Mouse (Mus musculus): ENCODE results near the gene Pdik1l. TPM values are rescaled to one million over a fixed set of nuclear protein-coding genes. Genes with fewer than 3 reads are reported as not detected.

Pdik1l gene
- polyA plus RNA-seq, 1 experiment from 2014 or later, result 32.5 TPM

DNA sequence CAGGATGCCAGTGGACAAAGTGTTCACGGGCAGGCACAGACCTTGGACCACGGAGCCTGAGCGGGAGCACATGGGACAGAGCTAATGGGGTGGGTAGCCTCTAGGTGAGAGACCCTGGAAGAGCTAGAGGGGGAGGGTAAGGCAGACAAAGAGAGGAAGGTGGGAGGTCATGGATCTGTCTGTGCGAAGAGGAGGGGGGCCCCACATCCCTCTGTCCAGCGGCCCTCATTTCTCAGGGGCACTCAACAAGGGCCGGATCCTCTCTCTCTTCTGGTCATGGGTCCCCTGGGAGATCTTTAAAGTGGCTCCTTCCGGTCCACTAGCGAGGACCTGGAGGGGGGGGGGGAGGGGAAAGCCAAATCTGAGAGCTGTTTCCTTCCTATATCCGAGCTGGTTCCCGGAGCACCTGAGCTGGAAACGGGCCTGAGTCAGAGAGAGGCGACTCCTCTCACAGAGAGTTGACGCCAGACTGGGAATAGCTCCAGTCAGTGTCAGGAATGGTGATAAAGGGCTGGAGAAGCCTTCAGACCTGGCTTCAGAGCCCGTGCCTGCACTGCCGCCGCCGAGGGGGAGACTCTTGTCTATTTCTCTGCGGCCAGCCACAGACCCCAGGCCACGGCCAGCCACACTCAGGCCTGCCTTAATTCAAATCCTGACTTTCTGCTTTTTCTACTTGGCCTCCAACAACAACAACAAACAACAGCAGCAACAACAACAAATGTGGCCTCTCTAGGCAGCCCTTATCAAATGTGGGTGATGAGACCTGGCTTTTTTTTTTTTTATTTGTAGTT, 31.1 kb downstream of the Pdik1l start:
- Histone ChIP-seq H3K36me3 (ENCODE audit: control insufficient read depth, insufficient read depth, low read length) (no peaks in the 10 kb centered on the region), H3K27ac (ENCODE audit: low read depth, low read length) (no peak overlapping the region), H3K4me2 (ENCODE audit: low read length) (no peak overlapping the region), H3K9me3 (ENCODE audit: control insufficient read depth, low read length) (no peaks in the 10 kb centered on the region), H3K4me1 (ENCODE audit: control insufficient read depth, insufficient read depth, low read depth, low read length) (peaks cover 17% of the 10 kb centered on the region), H3K9ac (ENCODE audit: low read depth, low read length) (no peak overlapping the region), H3K4me3 (ENCODE audit: low read length) (no peak overlapping the region), H3K27me3 (replicated peaks; ENCODE audit: control insufficient read depth, insufficient read depth, low read length) (peaks cover 23% of the 10 kb centered on the region)
- no peak for ATAC-seq
- WGBS, result 17% methylated on average over 19 of the region's 19 CpGs

DNA sequence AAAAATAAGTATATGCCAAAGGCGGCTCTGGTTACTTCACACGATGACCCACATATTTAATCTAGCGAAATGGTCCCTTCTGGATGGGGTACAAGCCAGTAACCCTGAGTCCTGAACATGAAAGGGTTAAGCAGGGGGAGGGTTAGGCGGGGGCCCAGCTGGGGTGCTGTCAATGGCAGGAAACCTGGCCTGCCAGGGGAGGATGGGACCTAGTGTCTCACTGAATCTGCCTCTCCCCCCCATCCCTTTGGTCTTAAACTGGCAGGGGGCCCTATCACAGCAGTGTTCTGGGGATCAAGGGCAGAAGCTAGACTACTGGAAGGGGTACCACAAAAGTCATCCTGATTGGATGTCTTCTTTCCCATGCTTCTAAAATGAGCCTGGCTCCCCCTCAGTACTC, 31.8 kb downstream of the Pdik1l start:
- no peaks in the 10 kb centered on the region for H3K36me3 ChIP-seq (ENCODE audit: control insufficient read depth, insufficient read depth, low read length)
- H3K4me2 ChIP-seq (ENCODE audit: low read length), result no peak overlapping the region
- H3K4me1 ChIP-seq (ENCODE audit: control insufficient read depth, insufficient read depth, low read depth, low read length), result peaks cover 17% of the 10 kb centered on the region
- peaks cover 23% of the 10 kb centered on the region for H3K27me3 ChIP-seq (replicated peaks; ENCODE audit: control insufficient read depth, insufficient read depth, low read length)
- WGBS, result 22% methylated on average over 4 of the region's 4 CpGs
- H3K9ac ChIP-seq (ENCODE audit: low read depth, low read length), result no peak overlapping the region
- H3K4me3 ChIP-seq (ENCODE audit: low read length), result no peak overlapping the region
- no peaks in the 10 kb centered on the region for H3K9me3 ChIP-seq (ENCODE audit: control insufficient read depth, low read length)
- no peak for ATAC-seq
- no peak overlapping the region for H3K27ac ChIP-seq (ENCODE audit: low read depth, low read length)

DNA sequence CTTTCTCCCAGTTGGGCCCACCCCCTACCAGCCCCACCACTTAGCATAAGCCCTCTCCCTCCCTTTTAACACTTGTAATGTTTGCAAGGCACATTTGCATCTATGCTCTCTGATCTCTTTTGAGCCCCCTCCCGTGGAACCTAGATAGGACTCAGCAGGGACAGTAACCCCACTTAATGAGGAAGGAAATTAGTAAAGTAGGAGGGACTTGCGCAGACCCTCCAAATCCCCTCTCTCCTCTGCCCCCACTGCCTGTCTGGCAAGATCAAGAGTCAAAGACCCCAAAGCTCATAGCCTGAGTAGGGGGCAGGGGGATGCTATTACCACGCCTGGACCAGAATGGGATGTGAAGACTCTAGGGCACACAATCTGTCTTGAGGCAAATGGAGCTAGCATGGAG, 32.9 kb downstream of the Pdik1l start:
- Histone ChIP-seq H3K9ac (ENCODE audit: low read depth, low read length) (no peak overlapping the region), H3K4me2 (ENCODE audit: low read length) (no peak overlapping the region), H3K4me1 (ENCODE audit: control insufficient read depth, insufficient read depth, low read depth, low read length) (peaks cover 23% of the 10 kb centered on the region), H3K36me3 (ENCODE audit: control insufficient read depth, insufficient read depth, low read length) (no peaks in the 10 kb centered on the region), H3K27ac (ENCODE audit: low read depth, low read length) (no peak overlapping the region), H3K4me3 (ENCODE audit: low read length) (no peak overlapping the region), H3K27me3 (replicated peaks; ENCODE audit: control insufficient read depth, insufficient read depth, low read length) (peaks cover 23% of the 10 kb centered on the region), H3K9me3 (ENCODE audit: control insufficient read depth, low read length) (no peaks in the 10 kb centered on the region)
- 41% methylated on average over 3 of the region's 3 CpGs for WGBS
- ATAC-seq, result no peak

DNA sequence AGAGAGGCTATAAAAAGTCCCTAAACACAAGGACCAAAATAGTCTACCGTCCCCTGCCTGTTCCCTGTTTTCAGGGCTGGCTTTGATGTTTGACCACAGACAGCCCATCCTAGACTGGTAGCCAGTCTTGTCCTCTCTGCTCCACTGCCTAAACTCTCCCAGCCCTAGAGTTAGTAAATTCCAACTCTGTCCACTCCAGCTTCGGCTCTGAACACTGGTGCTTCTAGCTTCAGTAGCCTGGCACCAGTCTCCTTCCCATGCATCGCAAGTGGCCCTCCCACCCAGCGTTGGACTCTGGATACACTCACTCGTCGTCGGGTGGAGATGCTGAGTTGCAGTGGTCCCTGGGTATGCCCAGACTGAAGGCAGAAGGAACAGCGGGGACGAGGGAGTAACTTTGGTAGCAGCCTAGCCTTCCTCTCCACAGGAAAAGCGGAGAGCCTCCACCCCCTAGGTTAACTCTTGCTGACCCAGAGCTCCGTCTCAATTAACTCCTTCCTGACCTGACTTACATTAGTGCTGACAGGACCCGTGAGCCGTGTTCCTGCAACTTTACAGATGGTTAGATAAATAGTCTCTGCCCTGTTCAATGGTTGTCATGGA, 33.9 kb downstream of the Pdik1l start, which contains the start of gene Grrp1:
TSS of gene Grrp1 (minus strand) at position 385 of the 603 bp plus-strand sequence.
- Histone ChIP-seq H3K4me1 (ENCODE audit: control insufficient read depth, insufficient read depth, low read depth, low read length) (peaks cover 30% of the 10 kb centered on the region), H3K9ac (ENCODE audit: low read depth, low read length) (0 out of 2 replicates have a peak within 1 kb of the TSS, but pooled peaks have one; percentile 37), H3K36me3 (ENCODE audit: control insufficient read depth, insufficient read depth, low read length) (no peaks in the 10 kb centered on the region), H3K27ac (ENCODE audit: low read depth, low read length) (0 out of 2 replicates have a peak within 1 kb of the TSS, but pooled peaks have one; percentile 20), H3K4me2 (ENCODE audit: low read length) (peak within 1 kb of the TSS; percentile 11; the same call in 1 of the 2 replicates), H3K27me3 (replicated peaks; ENCODE audit: control insufficient read depth, insufficient read depth, low read length) (peaks cover 23% of the 10 kb centered on the region), H3K4me3 (ENCODE audit: low read length) (peak within 1 kb of the TSS; percentile 62), H3K9me3 (ENCODE audit: control insufficient read depth, low read length) (no peaks in the 10 kb centered on the region)
- WGBS, result under 1% methylated on average over 13 of the region's 13 CpGs
- no peak for ATAC-seq

DNA sequence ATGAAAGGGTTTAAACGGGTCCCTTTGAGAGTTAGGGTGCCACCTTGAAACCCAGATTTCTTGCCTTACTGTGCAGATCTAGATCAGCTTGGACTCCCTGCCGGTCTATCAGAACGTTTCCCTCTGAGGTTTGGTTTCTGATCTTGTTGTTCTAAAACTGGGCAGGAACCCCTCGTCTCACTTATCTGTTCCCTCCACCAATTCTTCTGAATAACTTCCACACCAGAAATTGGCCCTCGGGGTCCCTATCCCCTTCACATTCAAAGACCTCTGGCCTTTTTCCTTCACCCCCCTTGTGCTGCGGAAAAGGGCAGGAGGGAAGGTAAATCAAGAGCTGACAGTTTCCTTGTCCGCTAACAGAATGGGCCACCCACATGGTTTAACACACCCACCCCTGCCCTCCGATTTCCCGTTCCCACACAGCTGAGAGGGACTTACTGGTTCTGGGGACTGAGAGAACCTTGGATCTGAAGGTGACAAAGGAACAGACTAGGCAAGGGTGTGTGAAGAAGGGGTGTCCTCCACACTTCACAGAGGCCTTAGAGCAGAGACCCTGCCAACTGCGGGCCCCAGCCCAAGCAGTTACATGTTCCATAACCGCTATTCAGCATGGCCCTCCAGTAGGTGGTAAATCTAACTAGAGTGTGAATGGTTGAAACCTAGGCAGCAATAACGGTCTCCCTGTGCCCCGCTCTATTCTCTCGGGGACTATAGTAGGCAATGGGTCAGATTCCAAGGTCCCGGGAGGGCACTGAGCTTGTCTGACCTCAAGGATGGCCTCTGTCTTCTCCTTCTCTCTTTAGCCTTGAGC, 34.6 kb downstream of the Pdik1l start:
- Histone ChIP-seq H3K27ac (ENCODE audit: low read depth, low read length) (0 out of 2 replicates have a peak overlapping the region, but pooled peaks have one; percentile 20), H3K9me3 (ENCODE audit: control insufficient read depth, low read length) (no peaks in the 10 kb centered on the region), H3K36me3 (ENCODE audit: control insufficient read depth, insufficient read depth, low read length) (no peaks in the 10 kb centered on the region), H3K4me2 (ENCODE audit: low read length) (peak overlapping the region; percentile 84), H3K4me3 (ENCODE audit: low read length) (peak overlapping the region; percentile 62), H3K27me3 (replicated peaks; ENCODE audit: control insufficient read depth, insufficient read depth, low read length) (peaks cover 26% of the 10 kb centered on the region), H3K9ac (ENCODE audit: low read depth, low read length) (0 out of 2 replicates have a peak overlapping the region, but pooled peaks have one; percentile 37), H3K4me1 (ENCODE audit: control insufficient read depth, insufficient read depth, low read depth, low read length) (peaks cover 30% of the 10 kb centered on the region)
- 10% methylated on average over 15 of the region's 15 CpGs for WGBS
- ATAC-seq, result no peak

DNA sequence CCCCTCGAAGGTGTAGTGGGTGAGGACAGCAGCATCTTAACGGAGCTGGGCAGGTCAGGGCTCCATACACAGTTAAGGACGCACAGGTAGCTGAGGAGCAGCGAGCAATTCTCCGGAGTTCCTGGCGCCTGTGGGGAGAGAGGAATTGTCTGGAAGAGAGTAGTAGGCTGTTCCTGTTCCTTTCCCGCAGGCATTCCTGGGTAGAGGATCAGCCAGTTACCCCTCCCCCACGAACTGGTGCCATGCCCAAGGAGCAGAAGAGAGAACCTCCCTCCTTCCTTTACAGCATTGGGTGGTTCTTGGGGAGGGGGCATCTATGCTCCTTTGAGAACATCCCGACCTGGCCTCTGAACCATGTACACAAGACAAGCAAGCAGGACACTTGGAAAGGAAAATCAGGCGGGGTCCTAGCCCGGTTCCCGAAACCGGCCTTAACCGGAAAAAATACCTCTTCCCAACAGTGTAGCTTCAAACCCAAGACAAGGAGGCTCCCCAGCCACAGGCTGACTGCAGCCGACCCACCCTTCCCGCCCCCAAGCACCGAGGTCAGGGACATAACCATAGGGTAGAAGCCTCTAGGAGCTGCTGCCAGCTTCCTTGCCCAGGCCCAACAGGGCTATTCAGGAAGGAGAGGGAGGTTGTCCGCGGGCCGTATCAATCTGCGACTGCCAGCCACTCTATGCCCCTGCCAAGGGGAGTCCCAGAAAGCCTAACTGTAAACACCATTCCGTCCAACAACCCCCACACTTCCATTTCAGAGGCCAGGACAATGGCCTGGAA, 35.4 kb downstream of the Pdik1l start:
- 8% methylated on average over 22 of the region's 22 CpGs for WGBS
- Histone ChIP-seq H3K27ac (ENCODE audit: low read depth, low read length) (peak overlapping the region; percentile 82), H3K9me3 (ENCODE audit: control insufficient read depth, low read length) (no peaks in the 10 kb centered on the region), H3K4me3 (ENCODE audit: low read length) (peak overlapping the region; percentile 62), H3K36me3 (ENCODE audit: control insufficient read depth, insufficient read depth, low read length) (no peaks in the 10 kb centered on the region), H3K9ac (ENCODE audit: low read depth, low read length) (peak overlapping the region; percentile 84), H3K27me3 (replicated peaks; ENCODE audit: control insufficient read depth, insufficient read depth, low read length) (peaks cover 30% of the 10 kb centered on the region), H3K4me1 (ENCODE audit: control insufficient read depth, insufficient read depth, low read depth, low read length) (peaks cover 30% of the 10 kb centered on the region), H3K4me2 (ENCODE audit: low read length) (peak overlapping the region; percentile 84)
- ATAC-seq, result 0 out of 2 replicates have a peak, but pooled peaks have one; percentile 13

DNA sequence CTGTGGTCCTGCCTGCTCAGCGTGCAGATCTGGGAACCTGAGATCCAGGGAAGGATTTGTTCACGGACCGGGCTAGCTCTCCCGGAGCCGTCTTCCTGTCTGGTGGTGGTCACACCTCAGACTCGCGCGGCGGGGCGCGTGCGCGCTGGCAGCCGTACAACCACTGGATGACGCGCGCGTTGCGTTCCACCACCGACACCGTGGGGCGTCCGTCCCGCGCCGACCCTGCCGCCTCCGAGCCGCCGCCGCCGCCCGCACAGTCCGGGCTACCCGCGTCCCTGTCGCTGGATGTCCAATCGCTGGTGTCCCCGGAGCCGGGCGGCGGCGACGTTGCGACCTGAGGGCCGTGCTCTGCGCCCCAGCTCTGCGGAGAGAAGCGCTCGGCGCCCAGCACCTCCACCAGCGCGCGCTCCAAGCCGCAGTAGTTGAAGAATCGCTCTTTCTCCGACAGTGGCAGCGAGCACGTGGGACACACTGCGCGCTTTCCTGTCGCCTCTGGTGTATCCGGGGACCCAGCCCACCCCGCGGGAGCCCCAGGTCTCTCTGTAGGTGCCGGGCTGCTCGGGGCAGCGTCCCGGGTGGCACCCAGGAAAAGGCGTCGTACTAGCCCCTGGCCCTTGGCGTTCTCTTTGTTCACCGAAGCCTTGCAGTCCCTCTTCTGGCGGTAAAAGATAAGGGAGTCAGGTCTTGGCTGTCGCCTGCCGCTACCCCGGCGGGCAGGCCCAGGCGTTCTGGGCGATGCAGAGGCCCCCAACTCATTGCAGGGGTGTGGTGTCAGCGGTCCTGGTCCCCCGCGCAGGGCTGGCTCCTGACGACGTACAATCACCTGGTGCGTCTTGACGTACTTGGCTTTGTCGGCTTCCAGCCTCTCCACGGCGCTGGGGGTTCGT, 36.2 kb downstream of the Pdik1l start:
- Histone ChIP-seq H3K36me3 (ENCODE audit: control insufficient read depth, insufficient read depth, low read length) (no peaks in the 10 kb centered on the region), H3K4me2 (ENCODE audit: low read length) (peak overlapping the region; percentile 84), H3K4me1 (ENCODE audit: control insufficient read depth, insufficient read depth, low read depth, low read length) (peaks cover 30% of the 10 kb centered on the region), H3K4me3 (ENCODE audit: low read length) (peak overlapping the region; percentile 62), H3K9me3 (ENCODE audit: control insufficient read depth, low read length) (no peaks in the 10 kb centered on the region), H3K9ac (ENCODE audit: low read depth, low read length) (peak overlapping the region; percentile 84), H3K27ac (ENCODE audit: low read depth, low read length) (peak overlapping the region; percentile 82), H3K27me3 (replicated peaks; ENCODE audit: control insufficient read depth, insufficient read depth, low read length) (peaks cover 28% of the 10 kb centered on the region)
- ATAC-seq, result peak; percentile 68
- 1% methylated on average over 78 of the region's 91 CpGs for whole genome bisulfite sequencing

DNA sequence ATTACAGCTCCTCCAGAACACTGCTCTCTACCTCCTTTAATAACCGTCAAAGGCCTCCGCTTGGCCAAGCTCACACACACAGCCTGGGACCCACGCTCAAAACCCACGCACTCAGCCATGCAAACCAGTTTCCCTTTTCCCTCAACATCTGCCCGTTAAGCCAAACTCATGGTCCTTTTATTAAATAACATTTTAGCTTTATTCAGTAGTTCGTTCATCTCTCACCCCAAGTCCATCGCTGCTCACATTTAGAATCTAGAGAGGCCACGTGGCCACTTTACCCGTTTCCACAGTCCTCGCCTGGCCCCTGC, 36.8 kb downstream of the Pdik1l start:
- Histone ChIP-seq H3K27me3 (replicated peaks; ENCODE audit: control insufficient read depth, insufficient read depth, low read length) (peaks cover 27% of the 10 kb centered on the region), H3K4me3 (ENCODE audit: low read length) (peak overlapping the region; percentile 62), H3K9me3 (ENCODE audit: control insufficient read depth, low read length) (no peaks in the 10 kb centered on the region), H3K4me2 (ENCODE audit: low read length) (peak overlapping the region; percentile 84), H3K9ac (ENCODE audit: low read depth, low read length) (peak overlapping the region; percentile 84), H3K36me3 (ENCODE audit: control insufficient read depth, insufficient read depth, low read length) (no peaks in the 10 kb centered on the region), H3K27ac (ENCODE audit: low read depth, low read length) (peak overlapping the region; percentile 82), H3K4me1 (ENCODE audit: control insufficient read depth, insufficient read depth, low read depth, low read length) (peaks cover 31% of the 10 kb centered on the region)
- WGBS, result 4% methylated on average over 10 of the region's 10 CpGs
- ATAC-seq, result no peak
